Mouse (Mus musculus): Measurements from ENCODE around the gene Gm10644.
"Not testable (repeated sequence)": the region's sequence is repeated elsewhere in the genome, so short reads cannot be mapped to it uniquely, and the experiment has no call there.

The Gm10644 gene

GRCm38 (mm10) chr8:83955106-83955957, at the start of gene Gm10644, which contains the start of gene Asf1b:
Gene Gm10644 (minus strand): TSS chr8:83955205.
Gene Asf1b (plus strand): TSS chr8:83955507.
- DNase-seq: peak; percentile 100

- peak; percentile 95 for DNase-seq
Measured at GRCm38 (mm10) chr8:84004533-84005201, 49.7 kb upstream of the Gm10644 start.

- no peak for DNase-seq
Measured at GRCm38 (mm10) chr8:84003612-84004246, 48.7 kb upstream of the Gm10644 start.

- peak; percentile 48 for DNase-seq
Measured at GRCm38 (mm10) chr8:84002957-84003611, 48.1 kb upstream of the Gm10644 start.

- DNase-seq: peak; percentile 39
Measured at GRCm38 (mm10) chr8:84001281-84002000, 46.4 kb upstream of the Gm10644 start, which contains the start of gene 1700067K01Rik. Gene 1700067K01Rik (plus strand): TSS chr8:84001502.

GRCm38 (mm10) chr8:83999825-84000224, 44.8 kb upstream of the Gm10644 start:
- peak; percentile 41 for DNase-seq

- peak; percentile 62 for DNase-seq
Measured at GRCm38 (mm10) chr8:83999057-83999705, 44.2 kb upstream of the Gm10644 start.

- no peak for DNase-seq
Measured at GRCm38 (mm10) chr8:83998231-83999056, 43.4 kb upstream of the Gm10644 start.

GRCm38 (mm10) chr8:83997511-83998141, 42.6 kb upstream of the Gm10644 start, which contains the start of gene Samd1:
Gene Samd1 (plus strand): TSS chr8:83997672.
- peak; percentile 57 for DNase-seq

GRCm38 (mm10) chr8:83996567-83997505, 41.8 kb upstream of the Gm10644 start:
- peak; percentile 77 for DNase-seq

GRCm38 (mm10) chr8:83995973-83996372, 41.0 kb upstream of the Gm10644 start:
- DNase-seq: peak; percentile 65

GRCm38 (mm10) chr8:83994030-83994429, 39.0 kb upstream of the Gm10644 start:
- no peak for DNase-seq

- DNase-seq: no peak
Measured at GRCm38 (mm10) chr8:83992488-83992887, 37.5 kb upstream of the Gm10644 start.

GRCm38 (mm10) chr8:83990170-83990569, 35.2 kb upstream of the Gm10644 start:
- DNase-seq: no peak

- DNase-seq: no peak
Measured at GRCm38 (mm10) chr8:83989243-83989642, 34.2 kb upstream of the Gm10644 start.

GRCm38 (mm10) chr8:83983222-83983621, 28.2 kb upstream of the Gm10644 start:
- not testable (repeated sequence) for DNase-seq

GRCm38 (mm10) chr8:83982449-83982848, 27.4 kb upstream of the Gm10644 start:
- DNase-seq: no peak

GRCm38 (mm10) chr8:83981533-83981932, 26.5 kb upstream of the Gm10644 start:
- DNase-seq: no peak

- peak; percentile 39 for DNase-seq
Measured at GRCm38 (mm10) chr8:83980845-83981244, 25.8 kb upstream of the Gm10644 start.

Data from cerebellum, adult 9-10 months (tissue).